Mouse (Mus musculus): ENCODE results near the gene Ctdspl. TPM values are rescaled to one million over a fixed set of nuclear protein-coding genes. Genes with fewer than 3 reads are reported as not detected.

The Ctdspl gene
- total and polyA plus RNA-seq, 2 experiments from 2014 or later = 4.6 to 7.8 TPM

GRCm38 (mm10) chr9:118980411-118980823 is 54.2 kb downstream of the Ctdspl start:
- DNase-seq (peak; percentile 62), ATAC-seq (peak; percentile 89)
- Histone ChIP-seq H3K4me2 (ENCODE audit: low read depth) (no peak overlapping the region), H3K4me3 (ENCODE audit: low read depth, low read length) (no peak overlapping the region), H3K9ac (no peak overlapping the region), H3K4me1 (ENCODE audit: insufficient read depth) (peaks cover 2% of the 10 kb centered on the region; the same call in 1 of the 2 replicates), H3K27ac (ENCODE audit: low read depth, low read length) (peak overlapping the region; percentile 67), H3K27me3 (ENCODE audit: insufficient read depth, low read length) (no peaks in the 10 kb centered on the region), H3K36me3 (ENCODE audit: insufficient read depth) (no peaks in the 10 kb centered on the region), H3K9me3 (ENCODE audit: low read length) (no peaks in the 10 kb centered on the region)
- no peak for TF ChIP-seq CTCF (IDR thresholded peaks at IDR 0.05; ENCODE audit: low read depth)
- WGBS = 5% methylated on average over 4 of the region's 4 CpGs

GRCm38 (mm10) chr9:118984650-118985432 is 58.6 kb downstream of the Ctdspl start:
- WGBS = 73% methylated on average over 15 of the region's 15 CpGs
- no peaks in the 10 kb centered on the region for H3K9me3 ChIP-seq (ENCODE audit: low read length)
- no peak for ATAC-seq

GRCm38 (mm10) chr9:118986286-118986685 is 60.0 kb downstream of the Ctdspl start:
- no peak for DNase-seq
- Histone ChIP-seq H3K36me3 (ENCODE audit: insufficient read depth) (no peaks in the 10 kb centered on the region), H3K9ac (no peak overlapping the region), H3K9me3 (ENCODE audit: low read length) (no peaks in the 10 kb centered on the region), H3K27ac (ENCODE audit: low read depth, low read length) (no peak overlapping the region), H3K4me1 (ENCODE audit: insufficient read depth) (0 out of 2 replicates have a peak, but pooled peaks cover 6% of the 10 kb centered on the region), H3K27me3 (ENCODE audit: insufficient read depth, low read length) (no peaks in the 10 kb centered on the region), H3K4me3 (ENCODE audit: low read depth, low read length) (no peak overlapping the region), H3K4me2 (ENCODE audit: low read depth) (no peak overlapping the region)
- WGBS = 80% methylated on average over 11 of the region's 11 CpGs
- ATAC-seq = no peak
- no peak for TF ChIP-seq CTCF (IDR thresholded peaks at IDR 0.05; ENCODE audit: low read depth)

More at GRCm38 (mm10) chr9:118984650-118985432, 58.6 kb downstream of the Ctdspl start:
- H3K36me3 ChIP-seq (ENCODE audit: insufficient read depth) = no peaks in the 10 kb centered on the region
- no peaks in the 10 kb centered on the region for H3K4me1 ChIP-seq (ENCODE audit: insufficient read depth)
- DNase-seq = no peak
- H3K9ac ChIP-seq = no peak overlapping the region
- H3K4me3 ChIP-seq (ENCODE audit: low read depth, low read length) = no peak overlapping the region
- no peak for TF ChIP-seq CTCF (IDR thresholded peaks at IDR 0.05; ENCODE audit: low read depth)
- no peaks in the 10 kb centered on the region for H3K27me3 ChIP-seq (ENCODE audit: insufficient read depth, low read length)
- H3K4me2 ChIP-seq (ENCODE audit: low read depth) = no peak overlapping the region
- H3K27ac ChIP-seq (ENCODE audit: low read depth, low read length) = no peak overlapping the region

DNA sequence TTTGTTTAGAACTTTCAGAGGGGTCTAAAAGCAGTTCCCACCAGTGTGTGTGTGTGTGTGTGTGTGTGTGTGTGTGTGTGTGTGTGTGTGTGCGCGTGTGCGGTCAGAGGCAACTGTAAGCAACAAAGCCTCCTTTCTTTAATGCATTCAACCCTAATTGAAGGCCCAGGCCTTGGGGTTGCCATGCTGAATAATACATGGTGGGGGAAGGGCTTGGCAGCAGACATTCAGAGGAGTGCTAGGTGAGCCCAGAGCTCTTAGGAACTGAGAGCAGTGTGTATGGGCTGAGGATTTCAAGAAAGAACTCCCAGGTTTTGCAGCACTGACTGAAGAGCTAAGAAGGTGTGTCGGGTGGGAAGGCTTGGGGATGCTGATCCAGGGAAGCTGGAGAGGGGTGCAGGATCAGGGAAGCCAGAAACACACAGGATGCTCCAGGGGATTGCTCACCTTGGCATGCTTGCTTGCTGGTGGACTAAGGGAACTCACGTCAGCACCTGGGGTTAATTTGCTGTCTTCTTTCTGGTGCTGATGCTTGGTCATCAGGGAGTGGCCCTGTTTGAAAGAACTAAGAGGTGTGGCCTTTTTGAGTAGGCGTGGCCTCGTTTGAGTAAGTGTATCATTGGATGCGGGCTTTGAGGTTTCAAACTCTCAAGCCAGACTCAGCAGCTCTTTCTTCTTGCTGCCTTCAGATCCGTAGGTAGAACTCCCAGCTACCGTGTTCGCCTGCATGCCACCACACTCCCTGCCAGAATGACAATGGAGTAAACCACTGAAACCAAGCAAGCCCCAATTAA is 62.7 kb downstream of the Ctdspl start:
- Histone ChIP-seq H3K27me3 (ENCODE audit: insufficient read depth, low read length) (no peaks in the 10 kb centered on the region), H3K36me3 (ENCODE audit: insufficient read depth) (no peaks in the 10 kb centered on the region), H3K9ac (no peak overlapping the region), H3K4me2 (ENCODE audit: low read depth) (no peak overlapping the region), H3K4me1 (ENCODE audit: insufficient read depth) (0 out of 2 replicates have a peak, but pooled peaks cover 7% of the 10 kb centered on the region), H3K27ac (ENCODE audit: low read depth, low read length) (no peak overlapping the region), H3K4me3 (ENCODE audit: low read depth, low read length) (no peak overlapping the region), H3K9me3 (ENCODE audit: low read length) (no peaks in the 10 kb centered on the region)
- no peak for TF ChIP-seq CTCF (IDR thresholded peaks at IDR 0.05; ENCODE audit: low read depth)
- WGBS = 43% methylated on average over 11 of the region's 11 CpGs
- DNase-seq (peak; percentile 39), ATAC-seq (peak; percentile 81; the same call in 1 of the 2 replicates)

DNA sequence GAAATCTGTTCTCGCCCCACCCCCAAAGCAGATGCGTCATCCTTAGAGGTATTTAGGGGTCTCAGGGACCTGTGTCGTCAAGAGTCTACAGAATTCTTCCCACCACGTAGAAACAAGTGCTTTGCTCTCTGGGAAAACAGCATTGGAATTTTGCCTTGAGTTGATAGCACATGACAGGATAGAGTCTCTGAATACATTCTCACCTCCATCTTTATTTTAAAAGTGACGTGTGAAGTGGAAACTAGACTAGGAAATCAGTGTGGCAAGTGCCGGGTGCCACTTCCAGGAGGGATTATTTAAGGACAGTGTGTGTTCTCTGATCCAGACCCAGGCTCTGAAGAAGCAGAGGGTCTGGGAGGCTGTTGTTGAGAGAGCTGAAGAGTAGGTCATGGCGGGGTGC is 64.2 kb downstream of the Ctdspl start:
- H3K9me3 ChIP-seq (ENCODE audit: low read length) = no peaks in the 10 kb centered on the region
- ATAC-seq = no peak
- 75% methylated on average over 7 of the region's 7 CpGs for WGBS

GRCm38 (mm10) chr9:118991750-118992585 is 65.7 kb downstream of the Ctdspl start:
- no peak for TF ChIP-seq CTCF (IDR thresholded peaks at IDR 0.05; ENCODE audit: low read depth)
- Histone ChIP-seq H3K27me3 (ENCODE audit: insufficient read depth, low read length) (no peaks in the 10 kb centered on the region), H3K27ac (ENCODE audit: low read depth, low read length) (no peak overlapping the region), H3K4me3 (ENCODE audit: low read depth, low read length) (no peak overlapping the region), H3K36me3 (ENCODE audit: insufficient read depth) (no peaks in the 10 kb centered on the region), H3K4me1 (ENCODE audit: insufficient read depth) (0 out of 2 replicates have a peak, but pooled peaks cover 7% of the 10 kb centered on the region), H3K9me3 (ENCODE audit: low read length) (no peaks in the 10 kb centered on the region), H3K9ac (no peak overlapping the region), H3K4me2 (ENCODE audit: low read depth) (no peak overlapping the region)
- ATAC-seq (no peak), DNase-seq (no peak)
- 94% methylated on average over 21 of the region's 21 CpGs for WGBS

More for the DNA sequence above, 64.2 kb downstream of the Ctdspl start:
- TF ChIP-seq CTCF (IDR thresholded peaks at IDR 0.05; ENCODE audit: low read depth) = no peak
- H3K4me2 ChIP-seq (ENCODE audit: low read depth) = no peak overlapping the region
- H3K9ac ChIP-seq = no peak overlapping the region
- no peak overlapping the region for H3K4me3 ChIP-seq (ENCODE audit: low read depth, low read length)
- H3K4me1 ChIP-seq (ENCODE audit: insufficient read depth) = 0 out of 2 replicates have a peak, but pooled peaks cover 7% of the 10 kb centered on the region
- no peaks in the 10 kb centered on the region for H3K27me3 ChIP-seq (ENCODE audit: insufficient read depth, low read length)
- H3K36me3 ChIP-seq (ENCODE audit: insufficient read depth) = no peaks in the 10 kb centered on the region
- no peak for DNase-seq
- no peak overlapping the region for H3K27ac ChIP-seq (ENCODE audit: low read depth, low read length)

All from forebrain, postnatal 0 days (tissue).